Mouse (Mus musculus) stomach, postnatal 0 days (tissue): ENCODE results near the gene Sox5. TPM values are rescaled to one million over a fixed set of nuclear protein-coding genes. Genes with fewer than 3 reads are reported as not detected.

Experiments used
- ATAC-seq: fragments of 200-750 bp; cut with Nextera tagmentation; 2 replicates; pipeline ENCODE4 v1.8.0; 2017; ENCODE audit not compliant: low FRiP score, low TSS enrichment
- DNase-seq: peaks from one replicate; pipeline ENCODE4 v3.0.0-alpha.2; 2016; ENCODE audit warnings: low spot score
- H3K27ac ChIP-seq: fragments of 300-500 bp; sonication (generic); replicated peaks from 2 replicates; pipeline ENCODE4 v1.5.1; 2014; ENCODE audit warnings: mild to moderate bottlenecking, control low read depth
- H3K27me3 ChIP-seq: fragments of 300-500 bp; sonication (generic); 2 replicates; pipeline ENCODE4 v1.6.1; 2014; ENCODE audit warnings: low read length; ENCODE audit not compliant: control insufficient read depth, insufficient read depth
- H3K36me3 ChIP-seq: fragments of 300-500 bp; sonication (generic); 2 replicates; pipeline ENCODE4 v1.6.1; 2014; ENCODE audit warnings: low read length, mixed read lengths; ENCODE audit not compliant: control insufficient read depth, insufficient read depth
- H3K4me1 ChIP-seq: fragments of 300-500 bp; sonication (generic); replicated peaks from 2 replicates; pipeline ENCODE4 v1.6.1; 2014; ENCODE audit warnings: antibody characterized with exemption; ENCODE audit not compliant: control insufficient read depth, insufficient read depth
- H3K4me2 ChIP-seq: fragments of 300-500 bp; sonication (generic); replicated peaks from 2 replicates; pipeline ENCODE4 v1.6.1; 2014; ENCODE audit warnings: low read depth, mild to moderate bottlenecking, control low read depth, moderate library complexity
- H3K4me3 ChIP-seq: fragments of 300-500 bp; sonication (generic); 2 replicates; pipeline ENCODE4 v1.5.1; 2014; ENCODE audit warnings: low read depth, low read length, control low read depth
- H3K9ac ChIP-seq: fragments of 300-500 bp; sonication (generic); 2 replicates; pipeline ENCODE4 v1.6.1; 2014; ENCODE audit warnings: mild to moderate bottlenecking, low read length, control low read depth, mixed read lengths
- H3K9me3 ChIP-seq: fragments of 300-500 bp; sonication (generic); 2 replicates; pipeline ENCODE4 v1.6.1; 2016; ENCODE audit warnings: low read length; ENCODE audit not compliant: control insufficient read depth
- CTCF ChIP-seq: IDR thresholded peaks from 2 replicates; pipeline ENCODE4 v1.5.1; 2016; ENCODE audit warnings: antibody characterized with exemption, low read depth, mild to moderate bottlenecking, moderate library complexity
- EP300 ChIP-seq: optimal IDR thresholded peaks from 2 replicates; pipeline ENCODE3; 2016; ENCODE audit warnings: antibody characterized with exemption
- WGBS: fragments of 180-500 bp; shearing (Covaris S2); extraction: QIAGEN DNeasy Blood & Tissue Kit; methylation state at CpG from one replicate; pipeline ENCODE4 v1.1.7; 2014; 5-methylcytosine and 5-hydroxymethylcytosine counted together
- polyA plus RNA-seq: library from polyadenylated mRNA; unstranded; fragments of >200 nt; fragmentation: Nextera tagmentation; extraction: Ambion mirVana; gene quantifications from 2 replicates; pipeline ENCODE4 v1.2.1, GENCODE M21; 2015

The Sox5 gene
- polyA plus RNA-seq, 1 experiment from 2014 or later = 9.8 TPM

DNA sequence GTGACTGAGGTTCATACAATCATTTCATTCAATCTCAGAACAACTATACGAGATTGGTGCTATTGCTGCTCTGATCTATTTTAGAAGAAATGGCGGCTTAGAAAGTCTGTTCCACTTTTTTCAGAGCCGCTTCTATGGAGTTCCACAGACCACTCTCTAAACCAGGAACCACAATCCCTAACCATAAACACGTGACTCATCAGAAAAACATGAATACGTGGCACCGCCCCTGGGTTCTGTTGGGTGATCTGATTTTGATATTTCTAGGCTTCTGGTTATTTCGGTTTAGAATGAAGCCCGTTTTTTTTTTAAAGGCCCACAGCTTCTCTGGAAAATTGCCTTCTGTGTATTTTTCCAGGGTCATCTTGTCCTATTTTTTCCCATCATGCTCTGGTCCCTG is 720.0 kb downstream of the Sox5 start:
- H3K4me3 ChIP-seq = no peak overlapping the region
- ATAC-seq (no peak), DNase-seq (no peak)
- TF ChIP-seq CTCF (no peak), EP300 (no peak)
- no peak overlapping the region for H3K9ac ChIP-seq
- H3K4me2 ChIP-seq = no peak overlapping the region
- H3K27me3 ChIP-seq = no peaks in the 10 kb centered on the region
- 88% methylated on average over 8 of the region's 8 CpGs for WGBS
- no peaks in the 10 kb centered on the region for H3K9me3 ChIP-seq
- H3K27ac ChIP-seq = no peak overlapping the region
- H3K4me1 ChIP-seq = 0 out of 2 replicates have a peak, but pooled peaks cover 2% of the 10 kb centered on the region
- no peaks in the 10 kb centered on the region for H3K36me3 ChIP-seq

DNA sequence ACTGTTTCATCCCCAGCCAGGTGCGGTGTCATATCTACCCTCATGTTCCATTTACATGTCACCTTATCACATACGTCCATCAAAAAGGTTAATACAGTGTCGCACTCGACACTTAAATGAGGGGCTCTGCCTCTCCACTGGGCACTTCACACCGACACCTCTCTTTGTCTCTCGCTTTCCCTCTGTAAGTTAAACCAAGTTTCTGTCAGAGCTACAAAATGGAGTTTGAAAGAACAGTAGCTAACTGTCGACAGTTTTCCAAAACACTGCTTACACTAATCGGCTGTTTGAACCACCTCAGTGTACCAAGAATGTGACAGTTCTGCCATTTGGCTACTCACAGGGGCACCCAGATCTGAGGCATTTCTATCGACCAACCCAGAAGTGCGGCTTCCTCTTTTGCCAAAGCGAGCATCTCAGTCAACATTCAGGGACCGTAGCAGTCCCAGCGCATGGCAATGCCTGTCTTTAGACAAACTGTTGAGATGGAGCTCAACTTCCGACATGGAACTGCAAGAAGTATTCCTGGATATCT is 724.6 kb downstream of the Sox5 start:
- H3K27me3 ChIP-seq = no peaks in the 10 kb centered on the region
- H3K27ac ChIP-seq = no peak overlapping the region
- DNase-seq = no peak
- 63% methylated on average over 14 of the region's 14 CpGs for WGBS
- no peak overlapping the region for H3K4me3 ChIP-seq
- no peak for TF ChIP-seq EP300
- no peak; the same call in 1 of the 2 replicates for ATAC-seq
- H3K4me1 ChIP-seq = 0 out of 2 replicates have a peak, but pooled peaks cover 2% of the 10 kb centered on the region
- no peak overlapping the region for H3K9ac ChIP-seq
- no peak overlapping the region for H3K4me2 ChIP-seq
- no peaks in the 10 kb centered on the region for H3K36me3 ChIP-seq
- no peaks in the 10 kb centered on the region for H3K9me3 ChIP-seq

DNA sequence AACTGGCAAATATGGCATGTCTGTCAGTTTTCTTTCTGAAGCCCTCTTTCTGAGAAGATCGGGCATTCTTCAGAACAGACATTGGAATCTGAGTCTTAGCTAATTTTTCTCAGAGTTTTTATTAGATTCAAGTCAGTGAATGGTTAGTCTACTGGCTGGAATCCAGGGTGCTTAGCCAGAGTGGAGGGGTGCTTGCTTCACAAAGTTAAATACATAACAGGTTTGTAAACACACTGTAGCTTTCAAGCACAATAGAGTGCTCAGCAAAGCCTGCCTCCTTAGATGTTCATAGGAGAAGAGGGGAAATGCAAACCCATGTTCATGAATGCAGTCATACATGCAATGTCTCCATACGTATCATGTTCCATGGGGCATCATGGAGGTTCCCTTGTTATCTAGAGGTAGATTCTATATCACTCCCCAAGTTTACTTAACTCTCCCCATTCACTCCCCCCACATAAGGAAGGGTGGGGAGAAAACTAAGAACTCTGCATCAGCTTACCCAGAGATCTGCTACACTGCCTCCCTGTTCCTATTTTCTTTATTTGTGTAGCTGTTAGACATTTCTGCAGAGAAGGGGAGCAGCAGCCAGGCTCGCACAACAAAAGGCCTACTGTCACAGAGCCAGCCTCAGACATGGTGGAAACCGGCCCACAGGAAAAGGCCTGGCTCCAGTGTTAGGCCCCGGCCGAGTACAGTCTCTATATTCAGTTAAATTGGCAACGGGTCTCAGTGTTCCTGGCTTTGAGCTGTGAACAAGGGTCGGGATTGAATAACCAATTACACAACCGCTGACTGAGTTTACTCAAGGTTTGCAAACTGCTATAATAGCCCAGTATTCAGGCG is 725.3 kb downstream of the Sox5 start:
- Histone ChIP-seq H3K9ac (no peak overlapping the region), H3K4me2 (no peak overlapping the region), H3K4me3 (no peak overlapping the region), H3K27me3 (no peaks in the 10 kb centered on the region), H3K4me1 (0 out of 2 replicates have a peak, but pooled peaks cover 2% of the 10 kb centered on the region), H3K27ac (0 out of 2 replicates have a peak overlapping the region, but pooled peaks have one; percentile 18), H3K36me3 (no peaks in the 10 kb centered on the region), H3K9me3 (no peaks in the 10 kb centered on the region)
- WGBS = 24% methylated on average over 10 of the region's 10 CpGs
- no peak for TF ChIP-seq EP300
- no peak for TF ChIP-seq CTCF
- DNase-seq = peak; percentile 54
- ATAC-seq = peak; percentile 69

DNA sequence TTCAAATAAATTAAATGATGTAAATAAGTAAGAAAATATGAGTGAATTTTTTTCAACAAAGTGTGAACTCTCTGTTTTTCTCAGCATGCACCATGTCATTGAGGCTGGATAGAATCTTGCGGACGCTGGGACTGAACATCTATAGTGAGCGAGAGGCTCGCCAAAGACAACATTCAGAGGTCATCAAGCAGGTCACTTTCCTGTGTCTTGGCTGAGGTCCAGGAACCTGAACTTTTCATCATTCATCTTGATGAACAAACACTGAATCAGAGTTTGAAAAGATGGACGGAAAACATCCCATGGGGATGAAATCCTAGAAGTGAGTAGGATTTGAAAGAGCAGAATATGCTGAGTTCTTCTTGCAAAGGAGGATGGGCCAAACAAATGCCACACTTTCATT is 729.3 kb downstream of the Sox5 start:
- TF ChIP-seq EP300 (no peak), CTCF (no peak)
- Histone ChIP-seq H3K27me3 (no peaks in the 10 kb centered on the region), H3K36me3 (no peaks in the 10 kb centered on the region), H3K27ac (no peak overlapping the region), H3K4me2 (no peak overlapping the region), H3K4me3 (no peak overlapping the region), H3K9me3 (no peaks in the 10 kb centered on the region), H3K4me1 (0 out of 2 replicates have a peak, but pooled peaks cover 2% of the 10 kb centered on the region), H3K9ac (no peak overlapping the region)
- WGBS = 47% methylated on average over 5 of the region's 5 CpGs
- no peak for DNase-seq
- ATAC-seq = no peak

DNA sequence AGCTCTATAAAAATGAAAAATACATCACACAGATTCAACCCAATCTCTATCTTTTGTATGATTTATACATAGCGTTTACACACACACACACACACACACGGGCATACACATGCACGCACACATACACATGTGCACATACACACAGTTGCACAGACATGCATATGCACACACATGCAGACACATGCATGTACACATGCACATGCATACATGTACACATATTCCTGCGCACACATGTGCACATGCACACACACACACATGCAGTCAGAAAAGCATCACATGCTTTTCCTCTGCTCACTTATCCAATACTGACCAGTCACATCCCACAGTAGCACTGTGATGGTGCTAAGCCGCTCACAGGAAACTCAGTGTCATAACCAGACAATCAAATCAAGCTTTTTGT is 730.5 kb downstream of the Sox5 start:
- WGBS = 95% methylated on average over 5 of the region's 5 CpGs
- Histone ChIP-seq H3K9me3 (no peaks in the 10 kb centered on the region), H3K36me3 (no peaks in the 10 kb centered on the region), H3K27ac (no peak overlapping the region), H3K4me2 (no peak overlapping the region), H3K4me3 (no peak overlapping the region), H3K4me1 (no peaks in the 10 kb centered on the region), H3K27me3 (no peaks in the 10 kb centered on the region), H3K9ac (no peak overlapping the region)
- ATAC-seq (no peak), DNase-seq (no peak)
- TF ChIP-seq EP300 (no peak), CTCF (no peak)

DNA sequence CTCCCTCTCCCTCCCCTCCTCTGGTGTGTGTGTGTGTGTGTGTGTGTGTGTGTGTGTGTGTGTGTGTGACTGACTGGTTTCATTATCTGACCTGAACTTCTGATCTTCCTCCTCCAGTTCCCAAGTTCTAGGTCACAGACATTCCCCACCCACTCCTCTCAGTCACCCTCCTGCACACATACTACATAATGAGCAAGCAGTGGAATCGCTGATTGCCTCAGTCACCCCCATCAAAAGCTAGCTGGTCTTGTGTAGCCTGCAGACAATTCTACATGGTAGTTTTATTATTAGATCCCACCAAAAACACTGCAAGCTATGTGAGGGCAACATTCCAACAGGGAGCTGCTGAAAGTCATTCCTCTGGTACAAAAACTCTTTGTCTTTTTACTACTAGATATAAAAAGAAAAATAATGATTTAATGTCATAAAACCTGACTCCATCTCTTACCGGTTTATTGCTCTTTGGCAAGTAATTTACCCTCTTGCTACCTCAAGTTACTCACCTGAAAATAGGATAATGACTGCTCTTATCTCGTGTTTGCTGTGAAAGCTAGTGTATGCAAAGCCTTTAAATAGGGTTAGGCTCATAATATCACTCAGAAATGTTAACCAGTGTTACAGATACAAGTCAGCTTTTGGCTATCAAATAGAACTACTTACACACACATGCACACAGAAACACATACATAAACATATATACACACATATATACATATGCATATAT is 733.4 kb downstream of the Sox5 start:
- Histone ChIP-seq H3K9me3 (no peaks in the 10 kb centered on the region), H3K4me1 (no peaks in the 10 kb centered on the region), H3K27ac (no peak overlapping the region), H3K4me2 (no peak overlapping the region), H3K9ac (no peak overlapping the region), H3K36me3 (no peaks in the 10 kb centered on the region), H3K27me3 (no peaks in the 10 kb centered on the region), H3K4me3 (no peak overlapping the region)
- TF ChIP-seq CTCF (no peak), EP300 (no peak)
- WGBS = 62% methylated on average over 3 of the region's 3 CpGs
- DNase-seq (no peak), ATAC-seq (no peak)
